Mouse (Mus musculus): Measurements from ENCODE around the gene Kcna7.

Kcna7 gene

DNA sequence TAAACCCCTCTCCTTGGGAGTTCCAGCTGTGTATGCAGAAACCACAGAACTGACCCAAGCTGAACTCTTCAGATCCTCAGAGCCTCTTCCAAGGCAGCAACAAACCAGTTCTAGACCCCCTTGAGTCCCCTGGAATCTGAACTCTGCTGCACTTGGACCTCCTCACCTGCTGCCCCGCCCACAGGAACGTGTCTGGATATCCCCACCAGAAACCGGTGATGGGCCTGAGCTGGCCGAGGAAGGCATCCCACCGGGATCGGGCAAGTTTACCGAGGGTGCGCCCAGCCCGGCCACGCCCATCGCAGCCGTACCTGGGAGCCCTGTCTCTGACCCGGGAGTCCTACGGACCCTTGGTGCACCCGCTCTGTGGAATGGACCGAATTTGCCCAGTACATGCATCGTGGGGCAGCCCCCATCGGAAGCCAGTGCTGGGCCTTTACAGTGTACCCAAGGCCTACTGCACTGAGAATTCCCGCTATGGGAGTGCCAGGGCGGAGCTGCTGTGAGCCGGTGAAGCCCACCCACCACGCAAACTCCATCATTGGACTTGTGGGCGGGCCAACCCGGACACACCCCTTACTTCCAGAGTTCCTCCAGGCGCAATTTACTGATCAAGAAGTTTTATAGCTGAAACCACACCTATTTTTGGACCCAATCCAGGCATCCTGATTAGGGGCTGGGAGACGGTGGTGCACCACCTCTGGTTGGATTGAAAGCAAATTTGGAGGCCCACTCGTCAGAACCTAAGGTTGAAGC is 14.6 kb downstream of the Kcna7 start:
- in situ Hi-C loops (cut with MboI; ENCODE audit: low sequenced_read_pairs): no loop called here

- in situ Hi-C loops (cut with MboI; ENCODE audit: low sequenced_read_pairs): no loop called here
Measured at GRCm38 (mm10) chr7:45420615-45420919, 15.1 kb downstream of the Kcna7 start, which contains the start of gene Lhb. TSS of gene Lhb (plus strand) at chr7:45420820.

GRCm38 (mm10) chr7:45421194-45421593 is 15.7 kb downstream of the Kcna7 start:
- in situ Hi-C loops (cut with MboI; ENCODE audit: low sequenced_read_pairs): no loop called here

GRCm38 (mm10) chr7:45426556-45426955 is 21.1 kb downstream of the Kcna7 start:
- in situ Hi-C loops (cut with MboI; ENCODE audit: low sequenced_read_pairs): no loop called here

GRCm38 (mm10) chr7:45433835-45434202 is 28.4 kb downstream of the Kcna7 start:
- in situ Hi-C loops (cut with MboI; ENCODE audit: low sequenced_read_pairs): no loop called here

DNA sequence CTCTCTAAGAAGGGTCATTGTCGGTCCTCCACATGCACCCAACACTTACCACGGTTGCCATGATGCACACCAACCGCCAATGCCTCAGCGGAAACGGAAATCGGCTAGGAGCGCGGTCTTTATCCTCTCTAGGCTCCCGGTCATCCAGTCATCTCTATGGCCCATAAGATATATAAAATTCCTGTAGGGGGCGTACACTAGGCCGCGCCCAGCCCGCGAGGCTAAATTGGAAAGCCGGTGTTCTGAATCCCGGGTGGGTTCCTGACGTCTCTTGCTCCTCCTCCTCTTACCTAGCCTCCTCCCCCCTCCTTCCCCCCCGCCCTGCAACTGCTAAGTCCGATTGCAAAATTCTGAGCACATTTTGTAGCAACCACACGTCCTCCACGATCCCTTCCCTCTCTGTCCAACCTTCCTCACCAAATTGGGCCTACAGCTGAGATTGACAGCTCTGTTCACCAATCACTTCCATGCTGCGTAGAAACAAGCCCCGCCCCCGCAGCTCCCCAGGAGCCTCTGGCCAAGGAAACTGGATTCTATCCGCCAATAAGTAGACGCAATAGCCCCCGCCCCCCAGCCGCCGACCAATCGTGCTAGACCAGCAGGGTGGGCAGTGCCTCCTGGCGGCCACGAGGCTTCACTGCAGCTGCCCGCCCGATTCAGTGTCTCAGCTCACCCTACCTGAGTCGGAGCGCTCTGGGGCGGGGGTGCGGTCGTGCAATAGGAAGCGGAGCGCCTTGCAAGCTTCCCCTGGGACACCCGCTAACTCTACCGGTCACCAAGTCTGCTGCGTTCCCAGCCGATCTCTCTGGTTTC is 29.0 kb downstream of the Kcna7 start, which contains the start of gene Gys1:
Gene Gys1 (plus strand): TSS at position 642 of the 813 bp plus-strand sequence.
- in situ Hi-C loops (cut with MboI; ENCODE audit: low sequenced_read_pairs): no loop called here

DNA sequence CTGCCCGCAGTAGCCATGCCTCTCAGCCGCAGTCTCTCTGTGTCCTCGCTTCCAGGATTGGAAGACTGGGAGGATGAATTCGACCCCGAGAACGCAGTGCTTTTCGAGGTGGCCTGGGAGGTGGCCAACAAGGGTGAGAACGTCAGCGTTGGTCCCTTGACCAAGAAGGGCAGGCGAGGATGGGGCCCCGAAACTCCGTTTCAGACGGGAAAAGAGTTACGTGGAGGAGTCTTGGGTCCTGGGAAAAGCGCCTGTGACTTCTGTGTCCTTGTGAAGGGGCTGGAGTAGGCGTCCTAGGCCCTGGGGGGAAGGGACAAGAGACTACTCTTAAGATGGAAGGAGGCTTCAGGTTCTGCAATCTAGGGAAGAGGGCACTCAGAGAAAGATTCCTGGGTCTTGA is 29.6 kb downstream of the Kcna7 start:
- in situ Hi-C loops (cut with MboI; ENCODE audit: low sequenced_read_pairs): no loop called here

DNA sequence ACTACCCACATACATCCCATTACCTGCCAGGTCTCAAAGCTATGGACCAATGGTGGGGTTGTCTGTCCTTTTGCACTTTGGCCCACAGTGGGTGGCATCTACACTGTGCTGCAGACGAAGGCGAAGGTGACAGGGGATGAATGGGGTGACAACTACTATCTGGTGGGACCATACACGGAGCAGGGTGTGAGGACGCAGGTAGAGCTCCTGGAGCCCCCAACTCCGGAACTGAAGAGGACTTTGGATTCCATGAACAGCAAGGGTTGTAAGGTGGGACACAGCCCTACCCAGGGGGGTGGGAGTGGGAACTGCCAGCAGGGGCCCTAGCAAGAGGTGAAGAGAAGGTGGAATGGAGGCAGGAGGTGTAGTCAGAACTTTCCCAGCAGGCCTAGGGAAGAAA is 31.0 kb downstream of the Kcna7 start:
- in situ Hi-C loops (cut with MboI; ENCODE audit: low sequenced_read_pairs): no loop called here

- in situ Hi-C loops (cut with MboI; ENCODE audit: low sequenced_read_pairs): no loop called here
Measured at GRCm38 (mm10) chr7:45437046-45437445, 31.6 kb downstream of the Kcna7 start.

DNA sequence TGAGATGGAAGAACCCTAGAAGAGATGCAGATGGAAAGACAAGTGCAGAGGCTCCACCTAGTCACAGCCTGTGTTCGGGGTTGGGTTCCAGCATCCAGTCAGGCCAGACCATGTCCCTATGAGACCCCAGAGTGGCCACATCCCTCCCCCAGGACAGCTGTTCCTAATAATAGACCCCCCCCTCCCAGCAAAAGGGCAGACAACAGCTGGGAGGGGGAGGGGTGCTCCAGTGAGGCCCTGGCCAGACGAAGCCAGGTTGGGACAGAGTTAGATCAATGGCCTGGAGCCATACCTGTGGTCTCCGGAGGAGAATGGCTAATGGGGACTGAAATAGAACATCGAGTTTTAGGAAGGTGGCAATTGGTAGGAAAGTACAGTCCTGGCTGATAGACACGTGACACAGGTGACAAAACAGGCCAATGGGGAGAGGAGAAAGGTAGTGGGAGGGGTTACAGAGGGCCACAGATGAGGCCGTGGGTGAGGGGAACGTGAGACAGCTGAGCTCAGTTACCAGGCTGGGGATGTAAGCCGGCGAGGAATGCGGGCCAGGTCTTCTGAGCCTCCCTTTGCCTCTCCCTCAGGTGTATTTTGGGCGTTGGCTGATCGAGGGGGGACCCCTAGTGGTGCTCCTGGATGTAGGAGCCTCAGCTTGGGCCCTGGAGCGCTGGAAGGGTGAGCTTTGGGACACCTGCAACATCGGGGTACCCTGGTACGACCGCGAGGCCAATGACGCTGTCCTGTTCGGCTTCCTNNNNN is 32.2 kb downstream of the Kcna7 start, which contains the start of gene Ruvbl2:
Gene Ruvbl2 (minus strand): TSS at position 576 of the 756 bp plus-strand sequence.
- in situ Hi-C loops (cut with MboI; ENCODE audit: low sequenced_read_pairs): no loop called here

GRCm38 (mm10) chr7:45443526-45444420 is 38.3 kb downstream of the Kcna7 start:
- in situ Hi-C loops (cut with MboI; ENCODE audit: low sequenced_read_pairs): no loop called here

GRCm38 (mm10) chr7:45446589-45446988 is 41.1 kb downstream of the Kcna7 start:
- in situ Hi-C loops (cut with MboI; ENCODE audit: low sequenced_read_pairs): no loop called here

- in situ Hi-C loops (cut with MboI; ENCODE audit: low sequenced_read_pairs): no loop called here
Measured at GRCm38 (mm10) chr7:45447325-45447990, 42.0 kb downstream of the Kcna7 start.

DNA sequence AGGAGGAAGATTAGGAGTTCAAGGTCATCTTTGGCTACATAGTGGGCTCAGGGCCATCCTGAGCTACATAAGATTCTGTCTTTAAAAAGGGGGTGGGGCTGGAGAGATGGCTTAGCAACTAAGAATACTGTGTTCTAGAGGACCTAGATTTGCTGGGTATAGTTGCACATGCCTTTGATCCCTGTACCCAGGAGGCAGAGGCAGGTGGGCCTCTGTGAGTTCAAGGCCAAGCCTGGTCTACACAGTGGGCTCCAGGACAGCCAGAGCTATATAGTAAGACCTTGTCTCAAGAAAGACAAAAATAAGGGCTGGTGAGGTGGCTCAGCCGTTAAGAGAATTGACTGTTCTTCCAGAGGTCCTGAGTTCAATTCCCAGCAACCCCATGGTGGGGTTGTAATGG is 44.5 kb downstream of the Kcna7 start:
- in situ Hi-C loops (cut with MboI; ENCODE audit: low sequenced_read_pairs): no loop called here

- in situ Hi-C loops (cut with MboI; ENCODE audit: low sequenced_read_pairs): no loop called here
Measured at GRCm38 (mm10) chr7:45451344-45451982, 46.0 kb downstream of the Kcna7 start.

GRCm38 (mm10) chr7:45454971-45455370 is 49.5 kb downstream of the Kcna7 start:
- in situ Hi-C loops (cut with MboI; ENCODE audit: low sequenced_read_pairs): no loop called here

DNA sequence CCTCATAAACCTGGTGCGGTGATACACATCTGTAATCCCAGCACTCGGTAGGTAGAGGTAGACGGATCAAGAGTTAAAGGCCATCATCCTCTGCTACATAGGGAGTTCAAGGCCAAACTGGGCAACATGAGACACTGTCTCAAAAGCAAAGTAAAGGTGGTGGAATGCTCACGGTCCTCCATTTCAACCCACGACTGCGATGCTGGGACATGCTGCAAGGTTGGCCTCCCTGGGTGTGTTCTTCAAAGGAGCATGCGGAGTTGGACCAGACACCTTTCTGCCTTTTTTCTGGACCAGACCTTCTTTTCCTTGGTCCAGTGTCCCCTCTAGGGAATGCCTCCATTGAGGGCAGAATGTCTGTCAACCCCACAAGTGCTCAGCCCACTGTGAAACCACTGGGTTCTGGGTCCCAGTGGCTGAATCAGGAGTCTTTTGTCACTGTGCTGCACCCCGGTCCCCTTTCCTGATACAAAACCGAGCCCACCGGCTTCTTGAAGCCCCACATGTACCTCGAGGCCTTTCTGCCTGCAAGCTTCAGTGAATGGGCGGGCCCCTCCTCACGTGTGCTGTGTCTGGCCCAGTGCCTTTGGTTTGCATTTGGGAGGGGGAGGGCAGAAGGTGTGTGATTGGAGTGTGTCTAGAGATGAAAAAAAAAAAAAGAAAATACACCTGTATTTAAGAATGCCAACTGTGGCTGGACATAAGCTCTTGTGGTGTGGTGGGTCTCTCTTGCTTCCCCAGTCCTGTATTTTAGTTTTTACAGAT is 50.7 kb downstream of the Kcna7 start:
- in situ Hi-C loops (cut with MboI; ENCODE audit: low sequenced_read_pairs): no loop called here

DNA sequence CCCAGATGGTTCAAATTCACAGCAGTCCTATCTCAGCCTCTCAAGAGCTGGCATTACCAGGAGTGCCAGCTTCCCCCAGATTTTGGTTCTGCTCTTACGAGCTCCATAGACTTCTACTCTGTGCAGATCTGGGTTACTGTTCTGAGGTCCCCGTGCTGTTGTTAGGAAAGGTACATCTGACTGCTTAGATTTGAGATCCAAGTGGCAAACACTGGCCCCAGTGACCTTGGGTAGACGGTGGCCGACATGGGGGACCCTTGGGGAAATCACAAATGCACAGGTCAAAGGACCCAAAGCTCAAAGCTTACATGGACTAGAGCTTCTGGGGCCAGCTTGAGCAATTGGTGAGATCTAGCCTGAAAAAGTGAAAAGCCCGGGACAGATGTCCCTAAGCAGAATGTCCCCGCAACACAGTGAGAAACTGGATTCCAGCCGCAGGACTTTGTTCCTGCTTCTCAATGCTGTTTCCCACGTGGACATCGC is 51.3 kb downstream of the Kcna7 start:
- in situ Hi-C loops (cut with MboI; ENCODE audit: low sequenced_read_pairs): no loop called here
